Mouse (Mus musculus) kidney, adult 18-20 months (tissue): Measurements from ENCODE around the gene Slc7a6os.
"Not testable (repeated sequence)": the region's sequence is repeated elsewhere in the genome, so short reads cannot be mapped to it uniquely, and the experiment has no call there.

ENCODE experiments used
- DNase-seq: peaks from one replicate; pipeline ENCODE4 v3.0.0; 2021

Gene Slc7a6os

GRCm38 (mm10) chr8:106210821-106211345, at the start of gene Slc7a6os, which contains the start of gene Prmt7:
Slc7a6os (minus strand) TSS chr8:106210935.
Prmt7 (plus strand) TSS chr8:106210936.
- DNase-seq = peak; percentile 97

GRCm38 (mm10) chr8:106259579-106260255, 49.0 kb upstream of the Slc7a6os start:
- DNase-seq = no peak

- DNase-seq = peak; percentile 12
These were observed 47.4 kb upstream of the Slc7a6os start for GRCm38 (mm10) chr8:106258169-106258568.

- DNase-seq = no peak
These were observed 39.5 kb upstream of the Slc7a6os start for GRCm38 (mm10) chr8:106250186-106250585.

- peak; percentile 68 for DNase-seq
These were observed 26.4 kb upstream of the Slc7a6os start for GRCm38 (mm10) chr8:106237106-106237505.

GRCm38 (mm10) chr8:106234567-106235261, 24.0 kb upstream of the Slc7a6os start:
- DNase-seq = no peak

GRCm38 (mm10) chr8:106232751-106233150, 22.0 kb upstream of the Slc7a6os start:
- DNase-seq = no peak

- DNase-seq = no peak
These were observed 20.8 kb upstream of the Slc7a6os start for GRCm38 (mm10) chr8:106231536-106231935.

- peak; percentile 56 for DNase-seq
These were observed 15.9 kb upstream of the Slc7a6os start for GRCm38 (mm10) chr8:106226589-106226988.

GRCm38 (mm10) chr8:106219620-106220019, 8.9 kb upstream of the Slc7a6os start:
- DNase-seq = no peak

- DNase-seq = no peak
These were observed 3.2 kb upstream of the Slc7a6os start for GRCm38 (mm10) chr8:106213959-106214358.

GRCm38 (mm10) chr8:106211421-106211820, 686 bp upstream of the Slc7a6os start:
- no peak for DNase-seq

- no peak for DNase-seq
These were observed 552 bp downstream of the Slc7a6os start for GRCm38 (mm10) chr8:106210035-106210731.

- not testable (repeated sequence) for DNase-seq
These were observed 11.1 kb downstream of the Slc7a6os start for GRCm38 (mm10) chr8:106199596-106199995.

- DNase-seq = peak; percentile 23
These were observed 12.0 kb downstream of the Slc7a6os start for GRCm38 (mm10) chr8:106198741-106199140.

GRCm38 (mm10) chr8:106194062-106194461, 16.7 kb downstream of the Slc7a6os start:
- no peak for DNase-seq

- no peak for DNase-seq
These were observed 17.6 kb downstream of the Slc7a6os start for GRCm38 (mm10) chr8:106193162-106193561.

- DNase-seq = no peak
These were observed 19.1 kb downstream of the Slc7a6os start for GRCm38 (mm10) chr8:106191639-106192038.

- DNase-seq = no peak
These were observed 21.6 kb downstream of the Slc7a6os start for GRCm38 (mm10) chr8:106189162-106189561.

GRCm38 (mm10) chr8:106186394-106186793, 24.3 kb downstream of the Slc7a6os start:
- no peak for DNase-seq

- peak; percentile 21 for DNase-seq
These were observed 25.0 kb downstream of the Slc7a6os start for GRCm38 (mm10) chr8:106185628-106186270.

- no peak for DNase-seq
These were observed 32.3 kb downstream of the Slc7a6os start for GRCm38 (mm10) chr8:106178428-106178827.

GRCm38 (mm10) chr8:106177594-106177993, 33.1 kb downstream of the Slc7a6os start:
- DNase-seq = no peak
